Mouse (Mus musculus) thymus, adult 2 months (tissue): Measurements from ENCODE around the gene Lin9. TPM values are rescaled to one million over a fixed set of nuclear protein-coding genes. Genes with fewer than 3 reads are reported as not detected.

Experiments
- DNase-seq: peaks from one replicate; pipeline ENCODE4 v3.0.0; 2021
- H3K27ac ChIP-seq: fragments of 200-500 bp; 2 replicates; pipeline ENCODE4 v1.5.1; 2012; ENCODE audit warnings: low read length, control low read depth; ENCODE audit not compliant: control insufficient read depth, insufficient read depth
- H3K27me3 ChIP-seq: fragments of 200-500 bp; 2 replicates; pipeline ENCODE4 v1.6.1; 2012; ENCODE audit warnings: mild to moderate bottlenecking, low read length, moderate library complexity, mixed read lengths; ENCODE audit not compliant: control insufficient read depth, insufficient read depth
- H3K36me3 ChIP-seq: fragments of 200-500 bp; 2 replicates; pipeline ENCODE4 v1.6.1; 2012; ENCODE audit warnings: mild to moderate bottlenecking, low read length, moderate library complexity; ENCODE audit not compliant: control insufficient read depth, insufficient read depth
- H3K4me1 ChIP-seq: fragments of 200-500 bp; replicated peaks from 2 replicates; pipeline ENCODE4 v1.6.1; 2012; ENCODE audit warnings: low read length; ENCODE audit not compliant: control insufficient read depth, insufficient read depth
- H3K4me3 ChIP-seq: fragments of 200-500 bp; 2 replicates; pipeline ENCODE4 v1.5.1; 2012; ENCODE audit warnings: mild to moderate bottlenecking, low read length, control low read depth, moderate library complexity; ENCODE audit not compliant: control insufficient read depth, insufficient read depth
- CTCF ChIP-seq: fragments of 200-500 bp; IDR thresholded peaks from 2 replicates; pipeline ENCODE4 v1.5.1; 2012; ENCODE audit warnings: mild to moderate bottlenecking, control low read depth, low read length, moderate library complexity, borderline replicate concordance; ENCODE audit not compliant: control insufficient read depth, poor library complexity, insufficient read depth; ENCODE audit errors: extremely low read depth
- POLR2A ChIP-seq: fragments of 200-500 bp; IDR thresholded peaks from 2 replicates; pipeline ENCODE4 v1.6.1; 2012; ENCODE audit warnings: mild to moderate bottlenecking, low read length, control low read depth, moderate library complexity; ENCODE audit not compliant: control insufficient read depth, poor library complexity, insufficient read depth; ENCODE audit errors: extremely low read depth
- WGBS: fragments of 180-500 bp; shearing (Covaris S2); methylation state at CpG from one replicate; pipeline ENCODE4 v1.1.7; 2018; 5-methylcytosine and 5-hydroxymethylcytosine counted together
- polyA plus RNA-seq: library from polyadenylated mRNA; depleted of rRNA; stranded (reverse); fragments of >200 nt; gene quantifications from 2 replicates; pipeline ENCODE4 v1.2.3, GENCODE M21; 2012

Gene Lin9
- polyA plus RNA-seq, 1 experiment: 21.6 TPM

DNA sequence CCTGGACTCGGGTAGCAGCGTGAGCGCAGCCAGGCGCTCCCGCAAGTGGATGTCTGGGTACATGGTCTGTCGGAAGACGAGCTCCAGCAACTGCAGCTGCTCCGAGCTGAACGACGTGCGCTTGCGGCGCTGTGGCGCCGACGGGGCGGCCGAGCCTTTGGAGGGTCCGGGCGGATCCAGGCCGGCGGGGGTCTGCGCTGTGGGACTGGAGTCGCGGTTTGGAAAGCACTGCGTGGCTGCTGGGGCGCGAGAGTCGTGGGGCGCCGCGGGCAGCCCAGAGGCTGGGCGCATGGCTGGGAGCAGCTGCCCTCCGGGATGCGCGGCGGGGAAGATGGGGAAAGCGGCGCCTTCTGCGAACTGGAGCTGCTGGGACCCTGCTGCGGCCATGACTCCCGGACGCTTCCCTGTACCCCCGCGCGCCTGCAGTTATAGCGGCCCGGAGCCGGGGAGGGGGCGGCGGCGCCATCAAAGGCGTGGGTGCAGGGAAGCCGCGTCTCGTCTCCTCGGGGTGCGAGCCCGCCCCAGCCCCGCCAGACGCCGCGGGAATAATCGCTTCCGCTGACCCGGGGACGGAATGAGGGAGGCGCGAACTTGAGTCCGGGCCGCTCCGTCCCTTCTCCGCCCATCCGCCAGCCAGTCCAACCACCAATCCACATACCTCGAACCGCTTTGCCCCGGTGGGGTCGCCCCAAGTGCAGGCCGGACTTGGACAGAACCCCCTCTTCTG is 55.8 kb downstream of the Lin9 start, which contains the start of gene Mixl1:
TSS of gene Mixl1 (minus strand) at position 409 of the 727 bp plus-strand sequence.
- H3K4me1 ChIP-seq: peaks cover 13% of the 10 kb centered on the region
- peak within 1 kb of the TSS; percentile 41 for H3K4me3 ChIP-seq
- 5% methylated on average over 79 of the region's 79 CpGs for WGBS
- H3K27ac ChIP-seq: no peak within 1 kb of the TSS
- H3K36me3 ChIP-seq: no peaks in the 10 kb centered on the region
- DNase-seq: peak; percentile 39
- H3K27me3 ChIP-seq: peaks cover 2% of the 10 kb centered on the region; the same call in 1 of the 2 replicates
- TF ChIP-seq POLR2A (no peak), CTCF (no peak)

DNA sequence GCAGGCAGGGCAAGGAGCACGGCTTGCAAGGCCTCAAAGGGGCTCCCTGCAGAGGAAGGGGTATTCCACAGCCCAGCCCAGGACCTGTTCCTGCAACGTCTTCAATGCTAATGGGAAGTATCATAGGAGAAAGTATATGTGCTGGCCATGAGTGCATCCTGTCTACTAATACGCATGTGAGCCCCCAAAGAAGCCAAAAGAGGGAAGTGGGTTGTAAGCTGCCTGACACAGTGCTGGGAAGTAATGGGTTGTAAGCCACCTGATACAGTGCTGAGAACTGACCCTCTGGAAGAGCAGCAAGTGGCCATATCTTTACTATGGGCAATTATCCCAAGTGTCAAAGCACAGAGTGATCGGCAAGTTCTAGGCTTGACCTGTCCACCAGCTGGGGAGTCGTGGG is 57.1 kb downstream of the Lin9 start:
- no peak overlapping the region for H3K27ac ChIP-seq
- no peak overlapping the region for H3K4me3 ChIP-seq
- H3K27me3 ChIP-seq: peaks cover 2% of the 10 kb centered on the region; the same call in 1 of the 2 replicates
- WGBS: 67% methylated on average over 5 of the region's 5 CpGs
- H3K36me3 ChIP-seq: no peaks in the 10 kb centered on the region
- TF ChIP-seq POLR2A (no peak), CTCF (no peak)
- H3K4me1 ChIP-seq: peaks cover 20% of the 10 kb centered on the region
- no peak for DNase-seq

DNA sequence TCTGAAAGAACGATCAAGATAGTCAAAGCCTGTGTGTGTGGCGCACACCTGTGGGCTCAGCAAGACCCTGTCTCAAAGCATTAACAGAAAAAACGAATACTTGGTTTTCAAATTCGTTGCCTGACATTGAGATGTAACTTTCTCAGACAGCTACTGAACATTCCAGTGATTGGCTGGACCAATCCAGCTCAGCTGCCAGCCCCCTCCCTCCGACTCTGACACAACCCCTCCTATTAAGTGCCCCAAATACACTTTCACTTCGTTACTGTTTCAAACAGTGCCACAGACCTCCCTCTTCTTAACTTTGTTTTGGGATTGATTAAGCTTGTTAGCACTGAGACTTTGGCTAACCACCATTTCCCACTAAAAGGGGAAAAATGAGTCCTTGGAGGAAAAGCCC is 62.5 kb downstream of the Lin9 start:
- no peaks in the 10 kb centered on the region for H3K36me3 ChIP-seq
- no peak for DNase-seq
- H3K4me1 ChIP-seq: peaks cover 41% of the 10 kb centered on the region
- peak overlapping the region; percentile 89 for H3K27ac ChIP-seq
- TF ChIP-seq POLR2A: no peak
- no peaks in the 10 kb centered on the region for H3K27me3 ChIP-seq
- WGBS: 12% methylated on average over 6 of the region's 6 CpGs
- H3K4me3 ChIP-seq: peak overlapping the region; percentile 22; the same call in 1 of the 2 replicates

DNA sequence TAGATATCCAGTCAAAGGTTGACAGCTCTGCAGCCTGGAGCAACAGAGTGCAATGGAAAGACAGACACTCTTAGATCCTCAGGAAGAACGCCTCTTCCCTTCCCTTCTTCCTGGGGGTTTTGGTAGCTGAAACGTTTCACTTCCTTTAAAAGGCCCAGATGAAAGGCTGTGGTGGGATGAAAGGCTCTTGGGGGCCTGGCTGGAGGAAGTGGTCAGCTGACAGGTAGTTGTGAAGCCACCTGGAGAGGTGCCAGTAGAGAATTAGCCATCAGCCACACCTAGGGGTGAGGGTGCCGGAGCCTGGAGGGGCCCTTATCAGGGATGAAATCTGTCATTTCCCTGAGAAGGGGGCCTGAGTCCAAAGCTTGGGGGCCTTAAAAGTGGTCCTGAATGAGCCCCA is 66.4 kb downstream of the Lin9 start:
- Histone ChIP-seq H3K36me3 (no peaks in the 10 kb centered on the region), H3K27ac (no peak overlapping the region), H3K4me3 (no peak overlapping the region), H3K4me1 (peaks cover 43% of the 10 kb centered on the region), H3K27me3 (no peaks in the 10 kb centered on the region)
- 41% methylated on average over 3 of the region's 3 CpGs for WGBS
- TF ChIP-seq POLR2A (no peak), CTCF (no peak)
- no peak for DNase-seq

DNA sequence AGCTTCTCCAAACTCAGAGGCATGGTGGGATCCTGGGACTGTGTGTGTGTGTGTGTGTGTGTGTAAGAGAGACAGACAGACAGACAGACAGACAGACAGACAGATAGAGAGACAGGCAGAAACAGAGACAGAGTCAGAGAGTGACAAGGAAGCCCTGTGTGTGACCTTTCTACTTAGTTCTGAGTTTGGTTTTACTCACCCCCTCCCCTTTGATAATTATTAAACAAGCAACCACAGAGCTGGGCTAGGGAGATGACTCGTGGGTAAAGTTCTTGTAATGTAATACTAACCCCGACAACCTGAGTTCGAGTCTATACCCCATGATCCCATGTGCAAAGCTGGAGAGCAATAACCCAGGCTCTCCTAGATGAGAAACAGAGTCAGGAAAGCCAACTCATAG is 66.9 kb downstream of the Lin9 start:
- DNase-seq: no peak

DNA sequence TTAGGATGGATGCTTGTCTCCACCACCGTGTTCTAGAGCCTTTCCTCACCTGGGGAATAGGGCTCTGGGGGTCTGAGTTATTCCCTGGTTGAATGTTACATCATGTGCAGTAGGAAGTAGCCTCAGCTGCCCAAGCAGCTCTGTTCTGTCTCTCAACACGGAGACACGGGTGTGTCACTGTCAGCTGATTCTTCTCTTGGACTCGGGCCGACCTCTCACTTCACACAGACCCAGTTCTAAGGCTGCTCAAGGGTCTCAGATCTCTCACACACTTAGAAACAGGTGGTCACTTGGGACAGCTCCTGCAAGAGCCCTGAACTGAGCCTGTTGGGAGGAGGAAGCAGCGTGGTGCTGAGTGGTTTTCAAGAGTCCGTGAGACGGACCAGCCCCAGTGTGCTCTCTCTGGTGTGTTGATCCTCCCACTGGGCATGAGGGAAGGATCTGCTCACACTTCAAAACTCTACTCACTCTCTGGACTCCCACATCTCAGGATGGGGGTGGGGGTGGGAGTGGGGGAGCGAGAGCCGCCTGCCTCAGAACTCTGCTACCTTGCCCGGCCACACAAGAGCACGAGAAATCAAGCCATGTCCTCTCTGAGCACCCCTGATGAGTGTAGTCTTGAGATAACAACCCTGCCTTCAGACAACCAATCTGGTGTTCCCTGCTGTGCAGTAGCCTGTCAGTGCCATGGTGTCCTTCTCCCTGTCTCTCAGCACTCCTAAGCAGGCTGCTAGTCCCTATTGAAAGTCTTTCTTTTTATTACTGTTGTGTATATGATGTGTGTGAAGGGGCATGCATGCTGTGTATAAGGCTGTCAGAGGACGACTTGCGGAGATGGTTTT is 68.2 kb downstream of the Lin9 start:
- no peaks in the 10 kb centered on the region for H3K27me3 ChIP-seq
- peaks cover 30% of the 10 kb centered on the region for H3K4me1 ChIP-seq
- H3K4me3 ChIP-seq: no peak overlapping the region
- no peaks in the 10 kb centered on the region for H3K36me3 ChIP-seq
- DNase-seq: no peak
- H3K27ac ChIP-seq: no peak overlapping the region
- WGBS: 89% methylated on average over 14 of the region's 14 CpGs
- TF ChIP-seq CTCF: no peak
- TF ChIP-seq POLR2A: no peak

More for the DNA sequence above, 66.9 kb downstream of the Lin9 start:
- Histone ChIP-seq H3K27me3 (no peaks in the 10 kb centered on the region), H3K27ac (no peak overlapping the region), H3K4me1 (peaks cover 38% of the 10 kb centered on the region), H3K4me3 (no peak overlapping the region), H3K36me3 (no peaks in the 10 kb centered on the region)
- no peak for TF ChIP-seq CTCF
- TF ChIP-seq POLR2A: no peak
- 77% methylated on average over 3 of the region's 3 CpGs for WGBS

DNA sequence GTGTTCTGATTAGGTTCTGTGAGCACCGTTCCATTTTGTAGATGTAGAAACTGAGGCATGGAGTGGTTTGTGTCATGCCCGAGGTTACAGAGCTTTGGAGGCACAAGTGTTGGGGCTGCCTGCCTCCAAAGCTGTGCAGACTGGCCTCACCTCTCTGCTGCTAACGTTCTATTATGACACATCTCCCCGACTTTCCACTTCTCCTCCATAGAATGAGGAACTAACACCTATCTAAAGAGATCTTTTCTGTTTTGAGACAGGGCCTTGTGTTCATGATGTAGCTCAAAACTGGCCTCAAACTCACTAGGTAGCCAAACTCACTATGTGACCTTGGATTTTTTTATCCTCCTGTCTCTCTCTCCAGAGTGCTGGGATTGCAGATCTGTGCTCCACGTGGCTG is 77.8 kb downstream of the Lin9 start:
- H3K36me3 ChIP-seq: no peaks in the 10 kb centered on the region
- TF ChIP-seq CTCF (no peak), POLR2A (no peak)
- H3K4me1 ChIP-seq: peaks cover 25% of the 10 kb centered on the region
- no peak overlapping the region for H3K4me3 ChIP-seq
- no peaks in the 10 kb centered on the region for H3K27me3 ChIP-seq
- no peak for DNase-seq
- H3K27ac ChIP-seq: no peak overlapping the region
- 50% methylated on average over 5 of the region's 5 CpGs for WGBS
